Mouse (Mus musculus): Measurements from ENCODE around the gene Rps6ka3. TPM values are rescaled to one million over a fixed set of nuclear protein-coding genes. Genes with fewer than 3 reads are reported as not detected.

Gene Rps6ka3
- total RNA-seq (2015; ENCODE audit: low replicate concordance): 15.3 and 36.7 TPM in 2 replicates
- total RNA-seq (2017; ENCODE audit: low replicate concordance): 8.4 and 14.3 TPM in 2 replicates

- ATAC-seq (replicated peaks; ENCODE audit: low FRiP score, poor library complexity, severe bottlenecking): no peak
Observed at GRCm38 (mm10) chrX:159210007-159210406, at the start of gene Rps6ka3. Gene Rps6ka3, plus strand, starts transcription at chrX:159210307.

GRCm38 (mm10) chrX:159169200-159169599 lies 40.9 kb upstream of the Rps6ka3 start:
- no peak for ATAC-seq (replicated peaks; ENCODE audit: low FRiP score, poor library complexity, severe bottlenecking)

- no peak for ATAC-seq (replicated peaks; ENCODE audit: low FRiP score, poor library complexity, severe bottlenecking)
Observed at GRCm38 (mm10) chrX:159171579-159171978, 38.5 kb upstream of the Rps6ka3 start.

- ATAC-seq (replicated peaks; ENCODE audit: low FRiP score, poor library complexity, severe bottlenecking): no peak
Observed at GRCm38 (mm10) chrX:159191581-159191980, 18.5 kb upstream of the Rps6ka3 start.

- ATAC-seq (replicated peaks; ENCODE audit: low FRiP score, poor library complexity, severe bottlenecking): no peak
Observed at GRCm38 (mm10) chrX:159199495-159199894, 10.6 kb upstream of the Rps6ka3 start.

- ATAC-seq (replicated peaks; ENCODE audit: low FRiP score, poor library complexity, severe bottlenecking): no peak
Observed at GRCm38 (mm10) chrX:159200101-159200500, 10.0 kb upstream of the Rps6ka3 start.

GRCm38 (mm10) chrX:159210892-159211583 lies 931 bp downstream of the Rps6ka3 start:
- no peak for ATAC-seq (replicated peaks; ENCODE audit: low FRiP score, poor library complexity, severe bottlenecking)

- ATAC-seq (replicated peaks; ENCODE audit: low FRiP score, poor library complexity, severe bottlenecking): no peak
Observed at GRCm38 (mm10) chrX:159215253-159215652, 5.1 kb downstream of the Rps6ka3 start.

GRCm38 (mm10) chrX:159222474-159222873 lies 12.4 kb downstream of the Rps6ka3 start:
- no peak for ATAC-seq (replicated peaks; ENCODE audit: low FRiP score, poor library complexity, severe bottlenecking)

GRCm38 (mm10) chrX:159237275-159237674 lies 27.2 kb downstream of the Rps6ka3 start:
- ATAC-seq (replicated peaks; ENCODE audit: low FRiP score, poor library complexity, severe bottlenecking): no peak

- peak; percentile 53 for ATAC-seq (replicated peaks; ENCODE audit: low FRiP score, poor library complexity, severe bottlenecking)
Observed at GRCm38 (mm10) chrX:159254001-159254884, 44.1 kb downstream of the Rps6ka3 start.

- ATAC-seq (replicated peaks; ENCODE audit: low FRiP score, poor library complexity, severe bottlenecking): peak; percentile 94
Observed at GRCm38 (mm10) chrX:159255123-159255978, 45.2 kb downstream of the Rps6ka3 start.

- ATAC-seq (replicated peaks; ENCODE audit: low FRiP score, poor library complexity, severe bottlenecking): no peak
Observed at GRCm38 (mm10) chrX:159256040-159256852, 46.1 kb downstream of the Rps6ka3 start.

- no peak for ATAC-seq (replicated peaks; ENCODE audit: low FRiP score, poor library complexity, severe bottlenecking)
Observed at GRCm38 (mm10) chrX:159256921-159257421, 46.9 kb downstream of the Rps6ka3 start.

GRCm38 (mm10) chrX:159264681-159265080 lies 54.6 kb downstream of the Rps6ka3 start:
- ATAC-seq (replicated peaks; ENCODE audit: low FRiP score, poor library complexity, severe bottlenecking): peak; percentile 85

GRCm38 (mm10) chrX:159269072-159269471 lies 59.0 kb downstream of the Rps6ka3 start:
- no peak for ATAC-seq (replicated peaks; ENCODE audit: low FRiP score, poor library complexity, severe bottlenecking)

GRCm38 (mm10) chrX:159286765-159287164 lies 76.7 kb downstream of the Rps6ka3 start:
- no peak for ATAC-seq (replicated peaks; ENCODE audit: low FRiP score, poor library complexity, severe bottlenecking)

- ATAC-seq (replicated peaks; ENCODE audit: low FRiP score, poor library complexity, severe bottlenecking): no peak
Observed at GRCm38 (mm10) chrX:159295879-159296278, 85.8 kb downstream of the Rps6ka3 start.

Data from erythroblast, adult 5-6 weeks (primary cell).